Mouse (Mus musculus): ENCODE measurements around the gene Tspan15. TPM values are rescaled to one million over a fixed set of nuclear protein-coding genes. Genes with fewer than 3 reads are reported as not detected.

Tspan15 gene
- polyA plus RNA-seq (2016; fragmentation: Nextera tagmentation; extraction: Ambion mirVana) = 11.7 and 13.7 TPM in 2 replicates

DNA sequence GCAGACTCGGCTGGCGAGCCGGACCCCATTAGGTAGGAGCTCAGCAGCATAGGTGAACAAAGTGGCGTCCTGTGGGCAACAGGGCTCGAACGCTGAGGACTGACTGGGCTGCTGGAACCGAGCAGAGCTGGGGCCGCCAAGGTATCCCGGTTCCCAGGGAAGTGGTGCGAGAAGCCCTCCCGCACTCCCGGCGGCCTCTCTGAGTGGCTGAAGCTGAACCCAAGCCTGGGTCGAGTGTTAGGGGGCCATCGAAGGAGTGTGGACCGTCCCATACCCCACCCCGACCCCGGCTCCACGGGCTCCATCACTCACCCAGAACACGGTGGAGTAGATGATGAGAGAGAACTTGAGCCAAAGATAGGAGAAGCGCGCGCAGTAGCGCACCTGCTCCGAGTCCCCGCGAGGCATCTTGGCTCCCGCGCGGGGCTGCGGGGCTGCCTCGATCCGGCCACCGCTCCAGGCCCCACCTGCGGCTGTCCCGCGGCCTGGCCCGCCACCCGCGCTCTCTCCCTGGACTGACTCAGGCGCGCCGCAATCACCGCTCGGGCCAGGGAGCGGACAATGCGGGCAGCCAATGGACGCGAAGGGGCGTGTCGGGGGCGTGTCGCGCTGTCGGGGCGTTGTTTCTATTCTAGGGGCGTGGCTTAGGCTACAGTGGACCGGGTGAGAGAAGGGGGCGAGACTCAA, at the start of gene Tspan15:
TSS of gene Tspan15 (minus strand) at position 544 of the 687 bp plus-strand sequence.
- peak within 1 kb of the TSS; percentile 75 for H3K4me2 ChIP-seq
- WGBS = under 1% methylated on average over 59 of the region's 59 CpGs
- H3K36me3 ChIP-seq (replicated peaks) = no peaks in the 10 kb centered on the region
- peaks cover 15% of the 10 kb centered on the region for H3K4me1 ChIP-seq
- H3K4me3 ChIP-seq (replicated peaks) = peak within 1 kb of the TSS; percentile 60
- peak within 1 kb of the TSS; percentile 69 for H3K9ac ChIP-seq
- H3K9me3 ChIP-seq = no peaks in the 10 kb centered on the region
- H3K27me3 ChIP-seq = peaks cover 23% of the 10 kb centered on the region
- peak; percentile 98 for ATAC-seq (ENCODE audit: low FRiP score)
- H3K27ac ChIP-seq = no peak within 1 kb of the TSS

DNA sequence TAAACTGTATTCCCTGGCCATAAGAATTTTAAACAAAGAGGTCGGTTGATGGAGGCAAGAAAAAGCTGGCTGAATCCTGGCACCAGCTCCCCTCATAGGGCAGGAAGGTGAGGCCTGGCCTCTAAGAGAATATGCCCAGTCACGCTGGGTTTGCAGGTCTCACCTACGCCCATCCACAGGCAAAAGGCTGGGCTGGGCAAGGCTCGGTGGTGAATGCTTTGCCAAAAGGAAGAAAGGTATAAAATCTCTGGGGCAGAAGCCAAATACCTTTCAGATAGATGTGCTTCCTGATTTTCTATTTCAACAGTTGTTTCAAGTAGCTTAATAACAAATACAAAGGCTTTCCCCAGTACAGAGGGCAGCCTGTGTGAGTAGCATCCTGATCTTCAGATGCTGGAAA, 48.6 kb upstream of the Tspan15 start:
- H3K36me3 ChIP-seq (replicated peaks) = peaks cover 38% of the 10 kb centered on the region
- H3K27me3 ChIP-seq = no peaks in the 10 kb centered on the region
- no peak overlapping the region for H3K27ac ChIP-seq
- H3K4me1 ChIP-seq = no peaks in the 10 kb centered on the region
- WGBS = 84% methylated on average over 4 of the region's 4 CpGs
- no peak overlapping the region for H3K4me2 ChIP-seq
- no peaks in the 10 kb centered on the region for H3K9me3 ChIP-seq
- no peak overlapping the region for H3K9ac ChIP-seq
- no peak for ATAC-seq (ENCODE audit: low FRiP score)
- no peak overlapping the region for H3K4me3 ChIP-seq (replicated peaks)

DNA sequence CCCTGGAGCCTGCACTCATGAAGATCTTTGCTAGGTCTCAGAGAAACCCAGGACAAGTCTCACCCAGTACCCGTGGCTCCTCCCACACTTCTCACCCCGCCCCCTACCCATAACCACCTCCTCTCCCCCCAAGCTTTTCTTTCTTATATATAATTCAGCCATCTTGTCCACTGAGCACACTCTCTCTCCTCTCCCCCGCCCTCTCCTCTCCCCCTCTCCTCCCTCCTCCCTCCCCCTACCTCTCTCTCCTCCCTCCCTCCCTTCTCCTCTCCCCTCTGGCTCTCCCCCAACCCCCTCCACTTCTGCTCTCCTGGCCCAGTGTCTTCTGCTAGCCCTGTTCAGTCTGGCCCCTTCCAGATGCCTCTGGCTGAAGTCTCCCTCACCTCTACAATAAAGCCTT, 48.0 kb upstream of the Tspan15 start:
- 73% methylated on average over 3 of the region's 3 CpGs for WGBS
- peaks cover 39% of the 10 kb centered on the region for H3K36me3 ChIP-seq (replicated peaks)
- no peaks in the 10 kb centered on the region for H3K9me3 ChIP-seq
- H3K9ac ChIP-seq = no peak overlapping the region
- no peak overlapping the region for H3K4me2 ChIP-seq
- H3K4me3 ChIP-seq (replicated peaks) = no peak overlapping the region
- no peak overlapping the region for H3K27ac ChIP-seq
- ATAC-seq (ENCODE audit: low FRiP score) = no peak
- H3K4me1 ChIP-seq = no peaks in the 10 kb centered on the region
- no peaks in the 10 kb centered on the region for H3K27me3 ChIP-seq

DNA sequence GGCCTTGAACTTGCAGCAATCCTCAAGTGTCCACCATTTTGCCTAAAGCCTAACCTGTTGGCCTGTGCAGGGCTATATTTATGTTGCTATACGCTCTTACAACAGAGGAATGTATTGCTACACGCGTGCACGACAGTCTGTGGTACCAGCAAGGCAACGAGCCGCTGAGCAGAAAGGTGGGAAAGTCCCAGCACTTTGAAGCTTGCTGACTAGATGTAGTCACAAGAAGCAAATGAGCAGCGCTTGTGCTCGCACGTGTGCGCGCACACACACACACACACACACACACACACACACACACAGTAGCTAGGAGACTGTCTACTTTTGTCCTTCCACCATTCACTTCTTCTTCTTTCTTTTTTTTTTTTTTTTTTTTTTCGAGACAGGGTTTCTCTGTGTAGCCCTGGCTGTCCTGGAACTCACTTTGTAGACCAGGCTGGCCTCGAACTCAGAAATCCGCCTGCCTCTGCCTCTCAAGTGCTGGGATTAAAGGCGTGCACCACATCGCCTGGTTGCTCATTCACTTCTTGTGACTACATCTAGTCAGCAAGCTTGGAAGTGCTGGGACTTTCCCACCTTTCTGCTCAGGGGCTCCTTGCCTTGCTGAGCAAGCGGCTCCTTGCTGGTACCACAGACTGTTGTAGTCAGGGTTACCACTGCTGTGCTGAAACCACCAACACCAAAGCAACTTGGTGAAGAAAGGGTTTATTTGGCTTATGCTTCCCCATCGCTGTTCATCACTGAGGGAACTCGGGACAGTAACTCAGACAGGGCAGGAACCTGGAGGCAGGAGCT, 46.6 kb upstream of the Tspan15 start:
- Histone ChIP-seq H3K4me1 (no peaks in the 10 kb centered on the region), H3K27ac (no peak overlapping the region), H3K9ac (no peak overlapping the region), H3K4me3 (replicated peaks) (no peak overlapping the region), H3K4me2 (no peak overlapping the region), H3K9me3 (no peaks in the 10 kb centered on the region), H3K36me3 (replicated peaks) (peaks cover 34% of the 10 kb centered on the region), H3K27me3 (no peaks in the 10 kb centered on the region)
- no peak for ATAC-seq (ENCODE audit: low FRiP score)
- 89% methylated on average over 18 of the region's 19 CpGs for WGBS

DNA sequence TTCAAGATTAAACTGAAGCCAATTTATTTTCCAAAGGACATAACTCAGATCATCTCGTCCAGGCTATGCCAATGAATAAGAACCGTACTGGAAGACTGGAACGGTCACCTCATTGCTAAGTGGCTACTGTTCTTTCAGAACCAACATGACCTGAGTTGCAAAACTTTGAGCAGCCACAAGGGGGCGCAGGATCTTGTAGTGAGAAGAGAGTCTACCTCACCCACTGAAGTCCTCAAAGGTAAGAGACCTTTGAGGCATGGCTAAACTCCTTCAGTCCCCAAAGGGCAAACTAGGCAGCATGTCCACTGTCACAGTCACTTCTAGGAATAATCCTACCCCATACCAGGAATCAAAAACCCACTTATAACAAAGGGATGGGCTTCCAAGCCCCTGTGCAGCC, 44.2 kb upstream of the Tspan15 start:
- H3K4me1 ChIP-seq = no peaks in the 10 kb centered on the region
- H3K4me2 ChIP-seq = no peak overlapping the region
- peaks cover 14% of the 10 kb centered on the region for H3K36me3 ChIP-seq (replicated peaks)
- no peak overlapping the region for H3K4me3 ChIP-seq (replicated peaks)
- ATAC-seq (ENCODE audit: low FRiP score) = no peak
- H3K27me3 ChIP-seq = no peaks in the 10 kb centered on the region
- WGBS = 41% methylated on average over 4 of the region's 4 CpGs
- no peaks in the 10 kb centered on the region for H3K9me3 ChIP-seq
- no peak overlapping the region for H3K9ac ChIP-seq
- no peak overlapping the region for H3K27ac ChIP-seq

DNA sequence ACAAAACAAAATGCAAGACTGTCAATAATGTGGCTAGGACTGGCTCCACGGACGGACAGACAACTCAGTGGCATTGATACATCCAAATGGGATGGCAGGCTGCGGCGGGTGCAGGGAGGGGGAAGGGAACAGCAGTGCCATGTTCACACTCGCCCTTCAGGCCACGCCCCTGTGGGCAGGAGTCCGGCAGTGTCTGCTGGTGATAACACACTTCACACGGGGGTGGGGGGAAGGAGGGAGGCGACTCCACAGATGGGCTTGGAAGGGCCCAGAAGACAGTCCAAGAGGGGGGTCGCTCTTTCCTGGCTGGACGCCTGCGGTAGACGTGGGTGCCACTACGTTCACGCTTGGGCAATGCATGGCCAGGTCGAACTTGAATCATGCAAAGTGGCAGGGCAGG, 38.2 kb upstream of the Tspan15 start:
- no peaks in the 10 kb centered on the region for H3K4me1 ChIP-seq
- no peak overlapping the region for H3K9ac ChIP-seq
- H3K27ac ChIP-seq = no peak overlapping the region
- ATAC-seq (ENCODE audit: low FRiP score) = no peak
- H3K36me3 ChIP-seq (replicated peaks) = peaks cover 11% of the 10 kb centered on the region
- WGBS = 85% methylated on average over 16 of the region's 16 CpGs
- no peak overlapping the region for H3K4me3 ChIP-seq (replicated peaks)
- no peak overlapping the region for H3K4me2 ChIP-seq
- no peaks in the 10 kb centered on the region for H3K27me3 ChIP-seq
- H3K9me3 ChIP-seq = no peaks in the 10 kb centered on the region

DNA sequence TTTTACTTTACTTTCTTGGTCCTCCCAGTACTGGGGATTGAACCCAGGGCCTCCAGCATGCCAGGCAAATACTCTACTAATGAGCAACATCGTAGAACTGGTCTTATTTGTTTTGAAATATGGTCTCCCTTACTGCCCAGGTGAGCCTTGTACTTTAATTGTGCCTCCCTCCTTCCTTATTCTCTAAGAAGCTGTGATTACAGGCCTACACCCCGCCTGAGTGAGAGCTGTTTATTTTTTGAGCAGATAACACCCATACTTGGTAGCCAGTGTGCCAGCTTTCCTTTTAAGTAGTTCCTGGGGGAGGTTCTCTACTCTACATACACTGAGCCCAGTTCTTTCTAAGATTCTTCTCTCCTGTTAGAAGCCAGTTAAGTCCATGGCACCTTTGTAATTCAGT, 33.2 kb upstream of the Tspan15 start:
- Histone ChIP-seq H3K9ac (no peak overlapping the region), H3K4me3 (replicated peaks) (no peak overlapping the region), H3K27ac (no peak overlapping the region), H3K4me2 (no peak overlapping the region), H3K27me3 (no peaks in the 10 kb centered on the region), H3K9me3 (no peaks in the 10 kb centered on the region), H3K4me1 (0 out of 2 replicates have a peak, but pooled peaks cover 3% of the 10 kb centered on the region), H3K36me3 (replicated peaks) (peaks cover 1% of the 10 kb centered on the region; the same call in 1 of the 2 replicates)
- 77% methylated on average over 2 of the region's 2 CpGs for WGBS
- ATAC-seq (ENCODE audit: low FRiP score) = no peak

DNA sequence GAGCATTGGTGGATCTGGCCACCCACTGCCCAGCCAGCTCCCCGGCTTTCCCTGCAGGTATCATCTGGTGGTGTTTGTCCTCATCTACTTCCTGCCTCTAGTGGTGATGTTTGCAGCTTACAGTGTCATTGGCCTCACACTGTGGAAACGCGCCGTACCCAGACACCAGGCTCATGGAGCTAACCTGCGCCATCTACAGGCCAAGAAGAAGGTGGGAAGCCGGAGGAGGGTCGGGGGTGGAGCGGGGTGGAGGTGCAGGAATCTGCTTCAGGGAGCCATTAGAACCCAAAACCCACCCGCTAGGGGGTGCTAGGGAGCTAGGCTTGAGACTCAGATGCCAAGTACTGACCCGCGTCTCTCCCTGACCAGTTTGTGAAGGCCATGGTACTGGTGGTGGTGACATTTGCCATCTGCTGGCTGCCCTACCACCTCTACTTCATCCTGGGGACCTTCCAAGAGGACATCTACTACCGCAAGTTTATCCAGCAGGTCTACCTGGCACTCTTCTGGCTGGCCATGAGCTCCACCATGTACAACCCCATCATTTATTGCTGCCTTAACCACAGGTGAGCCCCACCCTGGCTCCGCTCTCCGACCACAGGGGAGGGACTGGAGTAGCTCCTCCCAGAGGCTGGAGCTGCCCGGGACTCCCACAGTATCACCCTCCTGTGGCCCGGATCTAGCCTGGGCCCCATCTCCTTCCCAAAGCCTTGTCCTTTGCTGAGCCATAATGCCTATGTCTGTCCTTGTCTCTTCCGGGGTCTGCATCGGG, 30.2 kb upstream of the Tspan15 start:
- Histone ChIP-seq H3K27ac (no peak overlapping the region), H3K36me3 (replicated peaks) (no peaks in the 10 kb centered on the region), H3K4me3 (replicated peaks) (no peak overlapping the region), H3K9ac (no peak overlapping the region), H3K4me1 (0 out of 2 replicates have a peak, but pooled peaks cover 3% of the 10 kb centered on the region), H3K4me2 (no peak overlapping the region), H3K9me3 (no peaks in the 10 kb centered on the region), H3K27me3 (no peaks in the 10 kb centered on the region)
- peak; percentile 75 for ATAC-seq (ENCODE audit: low FRiP score)
- WGBS = 16% methylated on average over 18 of the region's 18 CpGs

DNA sequence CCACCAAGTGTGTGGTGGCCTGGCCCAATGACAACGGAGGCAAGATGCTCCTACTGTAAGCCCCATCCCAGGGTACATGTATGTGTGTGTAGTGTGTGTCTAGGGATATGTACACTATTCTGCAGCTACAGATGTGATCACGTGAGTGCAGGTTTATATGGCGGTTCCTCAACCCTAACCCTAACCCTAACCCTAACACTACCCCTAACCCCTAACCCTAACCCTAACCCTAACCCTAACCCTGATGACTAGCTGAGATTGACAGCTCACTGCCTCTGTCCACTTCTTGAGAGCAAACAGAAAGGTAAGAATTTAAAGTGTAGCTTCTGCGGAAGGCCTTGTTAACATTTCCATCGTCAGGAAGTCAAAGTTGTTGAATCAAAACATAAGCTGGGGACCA, 27.2 kb upstream of the Tspan15 start:
- no peak overlapping the region for H3K9ac ChIP-seq
- H3K9me3 ChIP-seq = no peaks in the 10 kb centered on the region
- H3K27ac ChIP-seq = no peak overlapping the region
- H3K36me3 ChIP-seq (replicated peaks) = no peaks in the 10 kb centered on the region
- no peak overlapping the region for H3K4me2 ChIP-seq
- 96% methylated on average over 5 of the region's 5 CpGs for WGBS
- no peaks in the 10 kb centered on the region for H3K27me3 ChIP-seq
- no peak for ATAC-seq (ENCODE audit: low FRiP score)
- no peak overlapping the region for H3K4me3 ChIP-seq (replicated peaks)
- 0 out of 2 replicates have a peak, but pooled peaks cover 3% of the 10 kb centered on the region for H3K4me1 ChIP-seq

DNA sequence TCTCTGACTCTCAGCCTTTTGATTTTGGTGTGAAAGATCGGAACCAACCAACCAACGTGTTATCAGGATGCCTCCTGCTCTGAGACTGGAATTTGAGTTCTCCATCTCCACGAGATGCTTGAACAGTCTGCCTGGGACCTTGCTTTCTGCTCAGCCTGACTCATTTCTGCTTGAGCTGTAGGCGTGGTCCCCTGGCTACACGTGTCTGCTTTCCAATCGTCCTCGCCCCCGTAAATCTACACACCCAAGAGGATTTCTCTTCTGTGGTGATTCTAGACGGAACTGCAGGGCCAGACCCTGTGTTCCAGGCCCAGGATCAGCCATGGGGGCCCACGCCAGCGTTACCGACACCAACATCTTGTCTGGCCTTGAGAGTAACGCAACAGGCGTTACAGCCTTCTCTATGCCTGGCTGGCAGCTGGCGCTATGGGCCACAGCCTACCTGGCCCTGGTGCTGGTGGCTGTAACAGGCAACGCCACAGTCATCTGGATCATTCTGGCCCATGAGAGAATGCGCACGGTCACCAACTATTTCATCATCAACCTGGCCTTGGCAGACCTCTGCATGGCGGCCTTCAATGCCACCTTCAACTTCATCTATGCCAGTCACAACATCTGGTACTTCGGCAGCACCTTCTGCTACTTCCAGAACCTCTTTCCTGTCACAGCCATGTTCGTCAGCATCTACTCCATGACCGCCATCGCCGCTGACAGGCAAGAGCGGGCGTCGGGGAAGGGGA, 21.6 kb upstream of the Tspan15 start:
- ATAC-seq (ENCODE audit: low FRiP score) = no peak
- Histone ChIP-seq H3K27ac (no peak overlapping the region), H3K4me1 (no peaks in the 10 kb centered on the region), H3K27me3 (0 out of 2 replicates have a peak, but pooled peaks cover 1% of the 10 kb centered on the region), H3K4me3 (replicated peaks) (no peak overlapping the region), H3K4me2 (no peak overlapping the region), H3K9ac (no peak overlapping the region), H3K9me3 (no peaks in the 10 kb centered on the region), H3K36me3 (replicated peaks) (no peaks in the 10 kb centered on the region)
- 89% methylated on average over 27 of the region's 27 CpGs for WGBS

DNA sequence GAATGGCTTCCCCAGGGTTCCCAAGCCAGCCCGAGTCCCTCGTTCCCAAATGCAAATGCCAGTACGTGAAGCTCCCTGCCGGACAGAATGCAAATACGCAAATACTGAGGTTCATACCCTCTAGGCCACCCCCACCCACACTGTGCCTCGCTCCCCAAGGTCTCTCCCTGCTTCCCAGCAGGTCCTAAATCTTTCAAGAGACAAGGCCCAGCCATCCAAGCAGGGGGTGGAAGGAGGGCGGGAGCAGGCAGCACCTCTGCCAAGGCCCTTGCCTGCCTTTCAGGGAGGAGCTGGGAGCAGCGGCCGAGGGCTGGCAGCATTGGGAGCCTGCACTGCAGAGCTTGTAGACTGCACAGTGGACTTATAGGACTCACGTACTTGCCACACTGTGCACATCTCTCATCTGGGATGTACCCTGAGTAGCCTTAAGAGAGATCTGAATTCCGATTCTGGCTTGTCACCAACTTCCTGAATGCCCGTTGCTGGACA, 21.0 kb upstream of the Tspan15 start, which contains the start of gene Tacr2:
TSS of gene Tacr2 (plus strand) at position 439 of the 489 bp plus-strand sequence.
- H3K4me3 ChIP-seq (replicated peaks) = no peak within 1 kb of the TSS
- no peak within 1 kb of the TSS for H3K27ac ChIP-seq
- no peaks in the 10 kb centered on the region for H3K9me3 ChIP-seq
- WGBS = 61% methylated on average over 12 of the region's 12 CpGs
- H3K27me3 ChIP-seq = 0 out of 2 replicates have a peak, but pooled peaks cover 3% of the 10 kb centered on the region
- no peaks in the 10 kb centered on the region for H3K36me3 ChIP-seq (replicated peaks)
- no peak for ATAC-seq (ENCODE audit: low FRiP score)
- H3K4me2 ChIP-seq = no peak within 1 kb of the TSS
- no peaks in the 10 kb centered on the region for H3K4me1 ChIP-seq
- H3K9ac ChIP-seq = no peak within 1 kb of the TSS
